ENCODE assay signal across 8 mouse cellular contexts in the genomic region with DNA sequence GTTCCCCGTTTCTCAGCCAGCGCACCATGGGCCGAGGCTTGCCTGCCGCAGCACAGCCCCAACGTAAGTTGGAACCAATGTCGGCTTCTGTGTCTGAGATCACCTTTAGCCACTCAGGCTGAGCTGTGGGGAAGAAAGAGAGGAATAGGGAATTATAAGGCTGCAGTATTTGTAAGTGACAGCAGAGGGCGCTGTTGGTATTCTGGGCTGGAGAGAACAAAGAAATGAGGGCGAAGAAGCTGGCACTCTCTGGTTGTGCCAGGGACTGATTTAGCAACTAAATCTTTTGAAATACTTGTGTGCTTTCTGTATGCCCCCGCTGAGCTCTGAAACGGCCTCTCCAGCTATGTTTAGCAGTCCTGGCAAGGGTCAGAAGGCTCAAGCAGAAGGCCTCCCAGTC. TPM values are rescaled to one million over a fixed set of nuclear protein-coding genes. Genes with fewer than 3 reads are reported as not detected.
DNase-seq lines count a peak whose midpoint lies in the region; ATAC-seq and TF ChIP-seq lines count a peak whose summit lies in the region.

No protein-coding gene starts in this region.

- peak; percentile 50 for TF ChIP-seq CTCF in lung, adult 2 months (IDR thresholded peaks at IDR 0.05; ENCODE audit: insufficient read depth, low read length)
- TF ChIP-seq CTCF in olfactory bulb, adult 2 months (IDR thresholded peaks at IDR 0.05; ENCODE audit: insufficient read depth, low read depth, low read length) = no peak

- peak overlapping the region; percentile 40 for H3K27ac ChIP-seq in olfactory bulb, adult 2 months (ENCODE audit: insufficient read depth, low read depth, low read length)

- no peak for TF ChIP-seq POLR2A in lung, adult 2 months (IDR thresholded peaks at IDR 0.05; ENCODE audit: borderline replicate concordance, extremely low read depth, low read depth, low read length)
- TF ChIP-seq POLR2A in olfactory bulb, adult 2 months (IDR thresholded peaks at IDR 0.05; ENCODE audit: insufficient read depth, low read depth, low read length) = no peak

- DNase-seq in 416B (ENCODE audit: low read depth) = peak; percentile 68
- DNase-seq in Muller cell, postnatal 12 days (ENCODE audit: inconsistent ontology term) = peak; percentile 54
- DNase-seq in cerebellum, postnatal 10 days = peak; percentile 92 to 94
- DNase-seq in kidney, postnatal 14 days = peak; percentile 68
- peak; percentile 42 for DNase-seq in lung, adult 2 months
- peak; percentile 42 for DNase-seq in thymus, postnatal 25 days

- H3K4me1 ChIP-seq in lung, adult 2 months (ENCODE audit: control insufficient read depth, insufficient read depth, low read length) = no peaks in the 10 kb centered on the region
- peaks cover 9% of the 10 kb centered on the region for H3K4me1 ChIP-seq in olfactory bulb, adult 2 months (ENCODE audit: control insufficient read depth, insufficient read depth, low read length)

- H3K4me3 ChIP-seq in lung, adult 2 months (replicated peaks; ENCODE audit: extremely low read depth, low read depth, low read length) = no peak overlapping the region
- no peak overlapping the region for H3K4me3 ChIP-seq in olfactory bulb, adult 2 months (ENCODE audit: insufficient read depth, low read depth, low read length)

- WGBS in lung, adult 2 months = 3% methylated on average over 10 of the region's 10 CpGs
- 2% methylated on average over 10 of the region's 10 CpGs for WGBS in olfactory bulb, adult 2 months

- ATAC-seq in frontal cortex, adult (ENCODE audit: low TSS enrichment) = peak; percentile 77

RNA-seq across cellular contexts. Expression of a gene that starts 17.2 kb away (rescaled TPM):
- polyA plus RNA-seq in lung, adult 2 months (2012; rRNA removed) = 0.07 and 0.11 TPM in 2 replicates
- polyA plus RNA-seq in olfactory bulb, adult 2 months (2012; ENCODE audit: insufficient read depth, insufficient read length, low replicate concordance, missing spikeins) = not detected in 2 replicates

RNA-seq across cellular contexts. Expression of a gene that starts 19.8 kb away (rescaled TPM):
- polyA plus RNA-seq in lung, adult 2 months (2012; rRNA removed) = 2.4 and 3.5 TPM in 2 replicates
- not detected in 2 replicates for polyA plus RNA-seq in olfactory bulb, adult 2 months (2012; ENCODE audit: insufficient read depth, insufficient read length, low replicate concordance, missing spikeins)

RNA-seq across cellular contexts. Expression of a gene that starts 48.7 kb away (rescaled TPM):
- 11.7 and 20.8 TPM in 2 replicates for polyA plus RNA-seq in lung, adult 2 months (2012; rRNA removed)
- 138 TPM in 1 of 2 replicates, not detected in the other for polyA plus RNA-seq in olfactory bulb, adult 2 months (2012; ENCODE audit: insufficient read depth, insufficient read length, low replicate concordance, missing spikeins)

Comparison
In these comparisons a context has a peak if more than half of its experiments do, and no peak if none do; other contexts are left out.
1. DNase-seq: peak in every context shown above with its lines; median percentile 93 in cerebellum, postnatal 10 days; 68 in 416B; 68 in kidney, postnatal 14 days; 54 in Muller cell, postnatal 12 days; 42 in lung, adult 2 months; 42 in thymus, postnatal 25 days.